Mouse (Mus musculus) heart, postnatal 36 days (tissue): Measurements from ENCODE around the gene Nars2. TPM values are rescaled to one million over a fixed set of nuclear protein-coding genes. Genes with fewer than 3 reads are reported as not detected.

Source experiments
- DNase-seq, 2 experiments: peaks; one replicate each; pipeline ENCODE4 v3.0.0; 2021 to 2022
- intact Hi-C: fragments of 180-260 bp; cut with DNase I; formaldehyde crosslinking; loops from one replicate; pipeline ENCODE4 v1.15.1; 2025
- total RNA-seq, 2 experiments: library from RNA; stranded (reverse); gene quantifications; 2 replicates each; pipeline ENCODE4 v1.2.3; 2021

Gene Nars2
- total RNA-seq, 2 experiments from 2014 or later: 16.4 to 18.7 TPM

GRCm38 (mm10) chr7:96970359-96970758, 19.1 kb downstream of the Nars2 start:
- intact Hi-C loops: loop anchor here (1.0 kb wide), 1 partner anchor 327 kb away; no protein-coding TSS in a partner anchor
- DNase-seq: no peak

GRCm38 (mm10) chr7:96971027-96971996, 20.0 kb downstream of the Nars2 start:
- peak; percentile 11 to 21 for DNase-seq
- intact Hi-C loops: no loop called here

GRCm38 (mm10) chr7:96972138-96972904, 21.0 kb downstream of the Nars2 start:
- DNase-seq: no peak
- intact Hi-C loops: no loop called here

- no peak for DNase-seq
- intact Hi-C loops: loop anchor here (5.0 kb wide), 1 partner anchor 101 kb away; no protein-coding TSS in a partner anchor
Observed at GRCm38 (mm10) chr7:96975914-96976313, 24.6 kb downstream of the Nars2 start.

- intact Hi-C loops: loop anchor here (5.0 kb wide), 1 partner anchor 100 kb away; no protein-coding TSS in a partner anchor
- DNase-seq: no peak
Observed at GRCm38 (mm10) chr7:96977209-96977608, 25.9 kb downstream of the Nars2 start.

GRCm38 (mm10) chr7:96981366-96981765, 30.1 kb downstream of the Nars2 start:
- DNase-seq: no peak

GRCm38 (mm10) chr7:96983660-96984347, 32.5 kb downstream of the Nars2 start:
- intact Hi-C loops: loop anchor here (10.0 kb wide), 1 partner anchor 201 kb away; no protein-coding TSS in a partner anchor
- peak; percentile 13 to 24 for DNase-seq

More at GRCm38 (mm10) chr7:96981366-96981765, 30.1 kb downstream of the Nars2 start:
- intact Hi-C loops: loop anchor here (10.0 kb wide), 1 partner anchor 203 kb away; no protein-coding TSS in a partner anchor

- intact Hi-C loops: loop anchor here (10.0 kb wide), 1 partner anchor 199 kb away; no protein-coding TSS in a partner anchor
- DNase-seq: peak; percentile 52 to 53
Observed at GRCm38 (mm10) chr7:96985798-96986197, 34.5 kb downstream of the Nars2 start.

- DNase-seq: no peak
- intact Hi-C loops: loop anchor here (10.0 kb wide), 1 partner anchor 198 kb away; no protein-coding TSS in a partner anchor
Observed at GRCm38 (mm10) chr7:96986795-96987445, 35.6 kb downstream of the Nars2 start.

- no peak for DNase-seq
- intact Hi-C loops: loop anchor here (10.0 kb wide), 1 partner anchor 197 kb away; no protein-coding TSS in a partner anchor
Observed at GRCm38 (mm10) chr7:96987676-96988075, 36.4 kb downstream of the Nars2 start.

- peak; percentile 14 to 19 for DNase-seq
- intact Hi-C loops: no loop called here
Observed at GRCm38 (mm10) chr7:97012956-97013355, 61.7 kb downstream of the Nars2 start.

- intact Hi-C loops: no loop called here
- no peak for DNase-seq
Observed at GRCm38 (mm10) chr7:97018005-97018404, 66.7 kb downstream of the Nars2 start.

GRCm38 (mm10) chr7:97018418-97018817, 67.1 kb downstream of the Nars2 start:
- intact Hi-C loops: no loop called here
- DNase-seq: no peak

- no peak for DNase-seq
- intact Hi-C loops: no loop called here
Observed at GRCm38 (mm10) chr7:97019303-97019702, 68.0 kb downstream of the Nars2 start.

GRCm38 (mm10) chr7:97026772-97027358, 75.6 kb downstream of the Nars2 start:
- intact Hi-C loops: no loop called here
- DNase-seq: no peak

- intact Hi-C loops: no loop called here
- no peak for DNase-seq
Observed at GRCm38 (mm10) chr7:97029151-97029550, 77.8 kb downstream of the Nars2 start.

GRCm38 (mm10) chr7:97032412-97032811, 81.1 kb downstream of the Nars2 start:
- intact Hi-C loops: no loop called here
- DNase-seq: no peak

- intact Hi-C loops: no loop called here
- no peak for DNase-seq
Observed at GRCm38 (mm10) chr7:97039641-97040040, 88.3 kb downstream of the Nars2 start.

- intact Hi-C loops: no loop called here
- DNase-seq: no peak
Observed at GRCm38 (mm10) chr7:97041868-97042449, 90.7 kb downstream of the Nars2 start.
